Mouse (Mus musculus) spleen, postnatal 14 days (tissue): ENCODE data around the gene Ell2.

Experiments used
- DNase-seq, 2 experiments: peaks; one replicate each; pipeline ENCODE4 v3.0.0; 2021 to 2022; ENCODE audit warnings: low spot score in 2 of 2

The Ell2 gene

GRCm38 (mm10) chr13:75809957-75810356, 103.4 kb downstream of the Ell2 start:
- no peak for DNase-seq

GRCm38 (mm10) chr13:75817183-75817582, 110.6 kb downstream of the Ell2 start:
- DNase-seq, result no peak

- DNase-seq, result no peak
These were observed 111.9 kb downstream of the Ell2 start for GRCm38 (mm10) chr13:75818486-75818885.

- no peak for DNase-seq
These were observed 112.6 kb downstream of the Ell2 start for GRCm38 (mm10) chr13:75818945-75819706.

- DNase-seq, result no peak
These were observed 113.3 kb downstream of the Ell2 start for GRCm38 (mm10) chr13:75819898-75820297.
